Mouse (Mus musculus) intestine, embryonic 16.5 days (tissue): Measurements from ENCODE around the gene Nid1. TPM values are rescaled to one million over a fixed set of nuclear protein-coding genes. Genes with fewer than 3 reads are reported as not detected.
A peak's percentile ranks its signal among the peaks of the same experiment; 100 is the strongest.
"Not testable (repeated sequence)": the region's sequence is repeated elsewhere in the genome, so short reads cannot be mapped to it uniquely, and the experiment has no call there.

Experiments used
- ATAC-seq: fragments of 200-750 bp; cut with Nextera tagmentation; 2 replicates; pipeline ENCODE4 v1.8.0; 2017; ENCODE audit warnings: moderate TSS enrichment, moderate library complexity
- H3K27ac ChIP-seq: fragments of 300-500 bp; sonication (generic); 2 replicates; pipeline ENCODE4 v1.5.1; 2014; ENCODE audit warnings: mild to moderate bottlenecking, low read length
- H3K27me3 ChIP-seq: fragments of 300-500 bp; sonication (generic); replicated peaks from 2 replicates; pipeline ENCODE4 v1.6.1; 2014; ENCODE audit warnings: low read length, control low read depth, mixed read lengths; ENCODE audit not compliant: control insufficient read depth, insufficient read depth
- H3K36me3 ChIP-seq: fragments of 300-500 bp; sonication (generic); 2 replicates; pipeline ENCODE4 v1.6.1; 2014; ENCODE audit warnings: low read length, control low read depth; ENCODE audit not compliant: control insufficient read depth, insufficient read depth
- H3K4me1 ChIP-seq: fragments of 300-500 bp; sonication (generic); 2 replicates; pipeline ENCODE4 v1.6.1; 2014; ENCODE audit warnings: low read length, control low read depth, mixed read lengths; ENCODE audit not compliant: control insufficient read depth, insufficient read depth
- H3K4me2 ChIP-seq: fragments of 300-500 bp; sonication (generic); 2 replicates; pipeline ENCODE4 v1.6.1; 2014; ENCODE audit warnings: low read depth, low read length, control low read depth
- H3K4me3 ChIP-seq: fragments of 300-500 bp; sonication (generic); 2 replicates; pipeline ENCODE4 v1.5.1; 2014; ENCODE audit warnings: mild to moderate bottlenecking, low read length
- H3K9ac ChIP-seq: fragments of 300-500 bp; sonication (generic); 2 replicates; pipeline ENCODE4 v1.6.1; 2014; ENCODE audit warnings: low read depth, low read length
- H3K9me3 ChIP-seq: fragments of 300-500 bp; sonication (generic); 2 replicates; pipeline ENCODE4 v1.6.1; 2016; ENCODE audit warnings: low read length, control low read depth; ENCODE audit not compliant: control insufficient read depth
- WGBS: fragments of 180-500 bp; shearing (Covaris S2); extraction: QIAGEN DNeasy Blood & Tissue Kit; methylation state at CpG from one replicate; pipeline ENCODE4 v1.1.7; 2014; 5-methylcytosine and 5-hydroxymethylcytosine counted together
- polyA plus RNA-seq: library from polyadenylated mRNA; unstranded; fragments of >200 nt; fragmentation: Nextera tagmentation; extraction: Ambion mirVana; gene quantifications from 2 replicates; pipeline ENCODE4 v1.2.1, GENCODE M21; 2015

Nid1 gene
- polyA plus RNA-seq, 1 experiment from 2014 or later, result 58.7 TPM

- H3K36me3 ChIP-seq, ATAC-seq: not testable (repeated sequence)
- 84% methylated on average over 12 of the region's 12 CpGs for WGBS
Measured at GRCm38 (mm10) chr13:13449981-13450380, 12.6 kb downstream of the Nid1 start.

GRCm38 (mm10) chr13:13450931-13451330 lies 13.6 kb downstream of the Nid1 start:
- not testable (repeated sequence) for H3K27me3 ChIP-seq, H3K4me1 ChIP-seq, ATAC-seq, H3K9ac ChIP-seq, H3K4me3 ChIP-seq, H3K27ac ChIP-seq, H3K4me2 ChIP-seq, H3K36me3 ChIP-seq, H3K9me3 ChIP-seq
- WGBS, result 77% methylated on average over 1 of the region's 1 CpGs

More at GRCm38 (mm10) chr13:13449981-13450380, 12.6 kb downstream of the Nid1 start:
- H3K4me3 ChIP-seq, H3K27me3 ChIP-seq, H3K4me2 ChIP-seq, H3K4me1 ChIP-seq, H3K9ac ChIP-seq, H3K9me3 ChIP-seq, H3K27ac ChIP-seq: not testable (repeated sequence)

- H3K4me3 ChIP-seq, H3K27me3 ChIP-seq, H3K36me3 ChIP-seq, H3K9me3 ChIP-seq, H3K4me2 ChIP-seq, ATAC-seq, H3K9ac ChIP-seq, H3K4me1 ChIP-seq, H3K27ac ChIP-seq: not testable (repeated sequence)
- WGBS, result 93% methylated on average over 6 of the region's 6 CpGs
Measured at GRCm38 (mm10) chr13:13453332-13453731, 16.0 kb downstream of the Nid1 start.

GRCm38 (mm10) chr13:13454249-13454648 lies 16.9 kb downstream of the Nid1 start:
- 91% methylated on average over 7 of the region's 7 CpGs for WGBS
- H3K4me2 ChIP-seq, ATAC-seq, H3K36me3 ChIP-seq, H3K27ac ChIP-seq, H3K4me3 ChIP-seq, H3K27me3 ChIP-seq, H3K9ac ChIP-seq, H3K4me1 ChIP-seq, H3K9me3 ChIP-seq: not testable (repeated sequence)

- not testable (repeated sequence) for H3K27ac ChIP-seq, H3K36me3 ChIP-seq, H3K9me3 ChIP-seq, H3K27me3 ChIP-seq, ATAC-seq, H3K4me1 ChIP-seq, H3K4me2 ChIP-seq, H3K9ac ChIP-seq, H3K4me3 ChIP-seq
- 43% methylated on average over 8 of the region's 9 CpGs for WGBS
Measured at GRCm38 (mm10) chr13:13455632-13456492, 18.5 kb downstream of the Nid1 start.

- H3K36me3 ChIP-seq, result no peaks in the 10 kb centered on the region
- WGBS, result 64% methylated on average over 4 of the region's 4 CpGs
- H3K27ac ChIP-seq, result no peak overlapping the region
Measured at GRCm38 (mm10) chr13:13458138-13458737, 20.9 kb downstream of the Nid1 start.

GRCm38 (mm10) chr13:13460521-13461138 lies 23.3 kb downstream of the Nid1 start:
- no peak overlapping the region for H3K4me3 ChIP-seq
- ATAC-seq, result no peak; the same call in 1 of the 2 replicates
- 81% methylated on average over 2 of the region's 2 CpGs for WGBS
- H3K27ac ChIP-seq, result no peak overlapping the region
- no peaks in the 10 kb centered on the region for H3K36me3 ChIP-seq
- no peaks in the 10 kb centered on the region for H3K27me3 ChIP-seq
- H3K9me3 ChIP-seq, result no peaks in the 10 kb centered on the region
- H3K4me2 ChIP-seq, result no peak overlapping the region
- no peak overlapping the region for H3K9ac ChIP-seq
- H3K4me1 ChIP-seq, result no peaks in the 10 kb centered on the region

More at GRCm38 (mm10) chr13:13458138-13458737, 20.9 kb downstream of the Nid1 start:
- no peaks in the 10 kb centered on the region for H3K27me3 ChIP-seq
- no peak for ATAC-seq
- no peaks in the 10 kb centered on the region for H3K9me3 ChIP-seq
- H3K4me1 ChIP-seq, result no peaks in the 10 kb centered on the region
- H3K4me2 ChIP-seq, result no peak overlapping the region
- H3K4me3 ChIP-seq, result no peak overlapping the region
- H3K9ac ChIP-seq, result no peak overlapping the region

GRCm38 (mm10) chr13:13461446-13462192 lies 24.3 kb downstream of the Nid1 start:
- no peaks in the 10 kb centered on the region for H3K27me3 ChIP-seq
- H3K4me2 ChIP-seq, result no peak overlapping the region
- H3K4me1 ChIP-seq, result no peaks in the 10 kb centered on the region
- H3K36me3 ChIP-seq, result no peaks in the 10 kb centered on the region
- H3K27ac ChIP-seq, result no peak overlapping the region
- ATAC-seq, result no peak
- no peaks in the 10 kb centered on the region for H3K9me3 ChIP-seq
- 76% methylated on average over 4 of the region's 4 CpGs for WGBS
- no peak overlapping the region for H3K9ac ChIP-seq
- H3K4me3 ChIP-seq, result no peak overlapping the region

- ATAC-seq, result peak; percentile 79
- H3K9ac ChIP-seq, result no peak overlapping the region
- no peaks in the 10 kb centered on the region for H3K9me3 ChIP-seq
- no peaks in the 10 kb centered on the region for H3K4me1 ChIP-seq
- no peaks in the 10 kb centered on the region; the same call in 1 of the 2 replicates for H3K36me3 ChIP-seq
- H3K4me3 ChIP-seq, result no peak overlapping the region
- H3K27ac ChIP-seq, result no peak overlapping the region
- WGBS, result 89% methylated on average over 3 of the region's 3 CpGs
- H3K27me3 ChIP-seq, result no peaks in the 10 kb centered on the region
- no peak overlapping the region for H3K4me2 ChIP-seq
Measured at GRCm38 (mm10) chr13:13463949-13464348, 26.6 kb downstream of the Nid1 start.
